Mouse (Mus musculus) MEL (cell line): ENCODE results near the gene Flad1. TPM values are rescaled to one million over a fixed set of nuclear protein-coding genes. Genes with fewer than 3 reads are reported as not detected.

Experiments used
- DNase-seq: peaks from one replicate; pipeline ENCODE4 v3.0.0; 2011; ENCODE audit warnings: low read depth, low spot score
- H3K27ac ChIP-seq: 2 replicates; pipeline ENCODE4 v1.5.1; 2012; ENCODE audit warnings: low read depth, mild to moderate bottlenecking, control low read depth, low read length, moderate library complexity; ENCODE audit not compliant: control insufficient read depth
- H3K27me3 ChIP-seq, 2 experiments: fragments of 150-350 bp in 1 of 2; sonication (generic) in 1 of 2; 2 replicates each; pipeline ENCODE4 v1.6.1; 2012; ENCODE audit warnings: low read length in 2 of 2, mild to moderate bottlenecking in 2 of 2, improper control_type of control experiment in 1 of 2, moderate library complexity in 1 of 2; ENCODE audit not compliant: insufficient read depth in 2 of 2, control insufficient read depth in 1 of 2
- H3K36me3 ChIP-seq, 2 experiments: 2 replicates each; pipeline ENCODE4 v1.6.1; 2012 to 2014; ENCODE audit warnings: low read length in 2 of 2, improper control_type of control experiment in 1 of 2, inconsistent platforms in 1 of 2, mild to moderate bottlenecking in 1 of 2; ENCODE audit not compliant: insufficient read depth in 2 of 2, control insufficient read depth in 1 of 2
- H3K4me1 ChIP-seq, 2 experiments: fragments of 150-350 bp in 1 of 2; sonication (generic) in 1 of 2; 2 replicates each; pipeline ENCODE4 v1.6.1; 2012; ENCODE audit warnings: low read length in 2 of 2, improper control_type of control experiment in 1 of 2, mild to moderate bottlenecking in 1 of 2; ENCODE audit not compliant: insufficient read depth in 2 of 2, control insufficient read depth in 1 of 2
- H3K4me3 ChIP-seq, 2 experiments: fragments of 150-350 bp in 1 of 2; sonication (generic) in 1 of 2; 2 replicates each; pipeline ENCODE4 v1.5.1; 2012; ENCODE audit warnings: low read depth in 2 of 2, low read length in 2 of 2, mild to moderate bottlenecking in 2 of 2, moderate library complexity in 2 of 2, control low read depth in 1 of 2, improper control_type of control experiment in 1 of 2; ENCODE audit not compliant: control insufficient read depth in 1 of 2, insufficient read depth in 1 of 2
- H3K79me2 ChIP-seq: 2 replicates; pipeline ENCODE4 v1.6.1; 2012; ENCODE audit warnings: mild to moderate bottlenecking, low read length, moderate library complexity; ENCODE audit not compliant: control insufficient read depth, poor library complexity, insufficient read depth
- H3K9ac ChIP-seq: 2 replicates; pipeline ENCODE4 v1.6.1; 2012; ENCODE audit warnings: low read depth, mild to moderate bottlenecking, control low read depth, low read length, moderate library complexity; ENCODE audit not compliant: control insufficient read depth, poor library complexity, severe bottlenecking
- H3K9me3 ChIP-seq: fragments of 150-350 bp; sonication (generic); replicated peaks from 2 replicates; pipeline ENCODE4 v1.6.1; 2012; ENCODE audit warnings: mild to moderate bottlenecking, low read length, improper control_type of control experiment, moderate library complexity; ENCODE audit not compliant: insufficient read depth
- BHLHE40 ChIP-seq: IDR thresholded peaks from 2 replicates; pipeline ENCODE4 v1.6.1; 2012; ENCODE audit warnings: low read depth, mild to moderate bottlenecking, inconsistent platforms, low read length, improper control_type of control experiment, borderline replicate concordance
- CHD1 ChIP-seq: IDR thresholded peaks from 2 replicates; pipeline ENCODE4 v1.6.1; 2012; ENCODE audit warnings: low read depth, mild to moderate bottlenecking, inconsistent platforms, low read length, improper control_type of control experiment
- CHD2 ChIP-seq: IDR thresholded peaks from 2 replicates; pipeline ENCODE4 v1.6.1; 2011; ENCODE audit warnings: low read length, improper control_type of control experiment
- ELF1 ChIP-seq: IDR thresholded peaks from 2 replicates; pipeline ENCODE4 v1.6.1; 2014; ENCODE audit warnings: low read depth, mild to moderate bottlenecking, inconsistent platforms, low read length, improper control_type of control experiment, moderate library complexity
- EP300 ChIP-seq, 2 experiments: IDR thresholded peaks; 2 replicates each; pipeline ENCODE4 v1.6.1; 2011; ENCODE audit warnings: improper control_type of control experiment in 2 of 2, low read length in 2 of 2, low read depth in 1 of 2, mild to moderate bottlenecking in 1 of 2
- GABPA ChIP-seq: IDR thresholded peaks from 2 replicates; pipeline ENCODE4 v1.6.1; 2012; ENCODE audit warnings: low read depth, mild to moderate bottlenecking, inconsistent platforms, low read length, improper control_type of control experiment, moderate library complexity
- JUND ChIP-seq: IDR thresholded peaks from 2 replicates; pipeline ENCODE4 v1.6.1; 2011; ENCODE audit warnings: low read depth, mild to moderate bottlenecking, improper control_type of control experiment, low read length
- KAT2A ChIP-seq: conservative IDR thresholded peaks from 2 replicates; pipeline ENCODE4 v1.6.1; 2012; ENCODE audit warnings: low read depth, low read length, improper control_type of control experiment, inconsistent platforms
- MAX ChIP-seq: IDR thresholded peaks from 2 replicates; pipeline ENCODE4 v1.6.1; 2011; ENCODE audit warnings: low read length, improper control_type of control experiment
- MAZ ChIP-seq: IDR thresholded peaks from 2 replicates; pipeline ENCODE4 v1.6.1; 2012; ENCODE audit warnings: low read depth, mild to moderate bottlenecking, inconsistent platforms, low read length, improper control_type of control experiment
- MEF2A ChIP-seq: IDR thresholded peaks from 2 replicates; pipeline ENCODE4 v1.6.1; 2014; ENCODE audit warnings: low read depth, mild to moderate bottlenecking, inconsistent platforms, low read length, improper control_type of control experiment; ENCODE audit not compliant: poor library complexity, insufficient replicate concordance, severe bottlenecking; ENCODE audit errors: extremely low read depth
- MXI1 ChIP-seq: IDR thresholded peaks from 2 replicates; pipeline ENCODE4 v1.6.1; 2011; ENCODE audit warnings: mild to moderate bottlenecking, low read depth, low read length, improper control_type of control experiment
- MYC ChIP-seq: IDR thresholded peaks from 2 replicates; pipeline ENCODE4 v1.6.1; 2011; ENCODE audit warnings: low read depth, mild to moderate bottlenecking, low read length, improper control_type of control experiment, moderate library complexity
- NRF1 ChIP-seq: IDR thresholded peaks from 2 replicates; pipeline ENCODE4 v1.6.1; 2014; ENCODE audit warnings: low read depth, mild to moderate bottlenecking, inconsistent platforms, low read length, improper control_type of control experiment, moderate library complexity; ENCODE audit not compliant: poor library complexity, insufficient read depth, severe bottlenecking
- POLR2AphosphoS5 ChIP-seq: IDR thresholded peaks from 2 replicates; pipeline ENCODE4 v1.6.1; 2012; ENCODE audit warnings: low read depth, borderline replicate concordance, mild to moderate bottlenecking, inconsistent platforms, low read length, moderate library complexity, mixed read lengths
- RCOR1 ChIP-seq: IDR thresholded peaks from 2 replicates; pipeline ENCODE4 v1.6.1; 2012; ENCODE audit warnings: low read depth, mild to moderate bottlenecking, inconsistent platforms, low read length, improper control_type of control experiment
- SIN3A ChIP-seq: IDR thresholded peaks from 2 replicates; pipeline ENCODE4 v1.6.1; 2012; ENCODE audit warnings: low read length, improper control_type of control experiment, inconsistent platforms
- TCF12 ChIP-seq: IDR thresholded peaks from 2 replicates; pipeline ENCODE4 v1.6.1; 2014; ENCODE audit warnings: low read depth, mild to moderate bottlenecking, inconsistent platforms, low read length, improper control_type of control experiment, moderate library complexity
- USF2 ChIP-seq, 2 experiments: IDR thresholded peaks; 2 replicates each; pipeline ENCODE4 v1.6.1; 2011 to 2012; ENCODE audit warnings: improper control_type of control experiment in 2 of 2, low read length in 2 of 2, borderline replicate concordance in 1 of 2, inconsistent platforms in 1 of 2, low read depth in 1 of 2, mild to moderate bottlenecking in 1 of 2; ENCODE audit not compliant: insufficient read depth in 1 of 2
- ZC3H11A ChIP-seq: IDR thresholded peaks from 2 replicates; pipeline ENCODE4 v1.6.1; 2012; ENCODE audit warnings: low read depth, mild to moderate bottlenecking, inconsistent platforms, low read length, improper control_type of control experiment
- ZMIZ1 ChIP-seq: IDR thresholded peaks from 2 replicates; pipeline ENCODE4 v1.6.1; 2012; ENCODE audit warnings: low read depth, mild to moderate bottlenecking, inconsistent platforms, low read length, improper control_type of control experiment, moderate library complexity
- polyA plus RNA-seq, 2 experiments: library from polyadenylated mRNA; stranded (reverse) in 1 of 2; unstranded in 1 of 2; fragments of >175 nt in 1 of 2; fragments of >200 nt in 1 of 2; gene quantifications; 2 replicates each; pipeline versions ENCODE4 v1.2.1 to v1.2.4; 2012; ENCODE audit warnings: low replicate concordance in 2 of 2, low read depth in 1 of 2; ENCODE audit not compliant: insufficient read length in 2 of 2, insufficient read depth in 1 of 2, missing spikeins in 1 of 2
- total RNA-seq: library from RNA; depleted of rRNA; stranded (reverse); fragments of 300-350 nt; gene quantifications from 2 replicates; pipeline ENCODE4 v1.2.3, GENCODE M21; 2012

The Flad1 gene
- total and polyA plus RNA-seq, 3 experiments, result 42.9 to 54.2 TPM; not detected in 1

DNA sequence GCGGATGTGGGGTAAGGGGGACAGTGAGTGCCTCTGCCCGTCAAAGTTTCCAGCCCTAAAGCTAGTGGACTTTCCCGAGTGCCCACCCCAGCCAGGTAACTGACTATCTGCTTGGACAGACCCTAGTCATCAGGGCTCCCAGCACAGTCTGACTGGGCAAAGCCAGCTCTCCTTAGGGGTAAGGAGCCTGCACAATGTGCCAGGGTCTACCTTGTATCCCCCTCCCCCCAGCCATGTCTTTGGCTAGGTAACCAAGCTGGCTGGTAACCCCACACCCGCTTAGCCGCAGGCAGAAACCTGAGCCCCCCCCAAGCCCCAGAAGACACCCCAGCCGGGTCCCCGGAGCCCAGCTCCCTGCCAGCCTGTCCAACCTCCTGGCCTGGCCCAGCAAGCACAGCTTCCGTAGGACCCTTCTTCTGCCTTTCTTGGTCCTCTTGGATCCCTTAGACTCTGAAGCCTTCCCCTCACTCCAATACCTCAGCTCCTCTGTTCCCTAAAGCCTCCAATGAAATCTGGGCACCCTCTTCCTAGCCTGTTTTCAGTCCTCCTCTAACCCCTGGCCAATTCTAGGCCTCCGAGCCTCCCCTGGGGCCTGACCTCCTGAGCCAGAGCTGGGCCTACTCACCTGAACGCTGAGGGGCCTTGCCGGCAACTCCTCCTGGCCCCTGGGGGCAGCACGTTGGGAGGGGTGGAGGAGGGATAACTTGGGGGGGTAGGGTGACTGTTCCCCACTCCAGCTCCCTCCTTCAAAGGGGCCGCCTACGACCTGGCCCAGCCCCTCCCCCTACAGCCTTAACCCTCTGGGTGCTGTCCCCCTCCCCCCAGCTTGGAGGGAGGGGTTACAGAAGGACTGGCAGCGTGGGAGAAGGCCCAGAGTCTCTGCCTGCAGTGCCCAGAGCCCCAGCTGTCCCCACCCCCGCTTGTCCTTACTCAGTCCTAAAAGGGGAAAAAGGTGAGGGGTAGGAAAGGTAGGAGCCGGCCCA lies 24.9 kb downstream of the Flad1 start:
- no peak for DNase-seq
- Histone ChIP-seq H3K4me3 (no peak overlapping the region), H3K4me1 (peaks cover 11 to 36% of the 10 kb centered on the region in 2 experiments), H3K36me3 (peaks cover 0 to 30% of the 10 kb centered on the region in 2 experiments; a peak in 2 of 4 replicates), H3K9ac (no peak overlapping the region), H3K27ac (no peak overlapping the region), H3K79me2 (peaks cover 5% of the 10 kb centered on the region; the same call in 1 of the 2 replicates), H3K9me3 (no peaks in the 10 kb centered on the region), H3K27me3 (no peaks in the 10 kb centered on the region)
- TF ChIP-seq SIN3A (no peak), ZC3H11A (no peak), MAZ (no peak), RCOR1 (no peak), EP300 (IDR thresholded peaks at IDR 0.05; ENCODE audit: low read depth in 1 of 2, low read length in 2 of 2) (no peak), TCF12 (no peak), CHD1 (no peak), BHLHE40 (no peak), CHD2 (no peak), USF2 (IDR thresholded peaks at IDR 0.05; ENCODE audit: borderline replicate concordance in 1 of 2, insufficient read depth in 1 of 2, low read depth in 1 of 2, low read length in 2 of 2) (no peak), POLR2AphosphoS5 (no peak), MEF2A (no peak), KAT2A (no peak), JUND (no peak), GABPA (no peak), MYC (no peak), ZMIZ1 (no peak), MAX (no peak)

GRCm38 (mm10) chr3:89385451-89385850 lies 26.2 kb downstream of the Flad1 start:
- no peak for DNase-seq
- no peak overlapping the region for H3K27ac ChIP-seq
- H3K79me2 ChIP-seq, result no peaks in the 10 kb centered on the region
- H3K36me3 ChIP-seq, result peaks cover 0 to 22% of the 10 kb centered on the region in 2 experiments; a peak in 2 of 4 replicates
- no peaks in the 10 kb centered on the region for H3K9me3 ChIP-seq
- H3K4me3 ChIP-seq, result no peak overlapping the region
- no peaks in the 10 kb centered on the region for H3K27me3 ChIP-seq
- no peak overlapping the region for H3K9ac ChIP-seq
- H3K4me1 ChIP-seq, result peaks cover 7 to 28% of the 10 kb centered on the region in 2 experiments
- TF ChIP-seq CHD1, result no peak
- no peak for TF ChIP-seq MAX
- TF ChIP-seq ELF1, result no peak
- no peak for TF ChIP-seq JUND
- TF ChIP-seq MXI1, result no peak
- TF ChIP-seq NRF1, result no peak
- TF ChIP-seq KAT2A, result no peak
